8 mouse cellular contexts compared by ENCODE assay signal in genomic region chr11:51261680-51262219, GRCm38 (mm10). TPM values are rescaled to one million over a fixed set of nuclear protein-coding genes. Genes with fewer than 3 reads are reported as not detected.
DNase-seq lines count a peak whose midpoint lies in the region; ATAC-seq and TF ChIP-seq lines count a peak whose summit lies in the region.

Gene Clk4, plus strand, starts transcription at chr11:51261730.

- TF ChIP-seq CTCF in testis, adult 2 months (IDR thresholded peaks at IDR 0.05; ENCODE audit: control insufficient read depth, insufficient read depth, insufficient replicate concordance, low read depth, low read length) = no peak
- no peak for TF ChIP-seq CTCF in heart, postnatal 0 days (IDR thresholded peaks at IDR 0.05; ENCODE audit: low read depth)

- peak within 1 kb of the TSS; percentile 46 for H3K9ac ChIP-seq in embryonic facial prominence, embryonic 15.5 days
- H3K9ac ChIP-seq in heart, postnatal 0 days (replicated peaks; ENCODE audit: low read depth, low read length) = peak within 1 kb of the TSS; percentile 59
- peak within 1 kb of the TSS; percentile 60 for H3K9ac ChIP-seq in neural tube, embryonic 15.5 days (replicated peaks)

- H3K27ac ChIP-seq in testis, adult 2 months (ENCODE audit: control insufficient read depth, insufficient read depth, low read depth, low read length) = peak within 1 kb of the TSS; percentile 98
- peak within 1 kb of the TSS; percentile 87 for H3K27ac ChIP-seq in embryonic facial prominence, embryonic 15.5 days (replicated peaks)
- H3K27ac ChIP-seq in heart, postnatal 0 days (ENCODE audit: low read depth) = peak within 1 kb of the TSS; percentile 99
- H3K27ac ChIP-seq in limb, embryonic 10.5 days = peak within 1 kb of the TSS; percentile 98
- peak within 1 kb of the TSS; percentile 98 for H3K27ac ChIP-seq in neural tube, embryonic 15.5 days (replicated peaks)

- H3K4me1 ChIP-seq in testis, adult 2 months (ENCODE audit: control insufficient read depth, insufficient read depth, low read length) = peaks cover 4% of the 10 kb centered on the region
- H3K4me1 ChIP-seq in embryonic facial prominence, embryonic 15.5 days = peaks cover 30% of the 10 kb centered on the region
- peaks cover 18% of the 10 kb centered on the region for H3K4me1 ChIP-seq in heart, postnatal 0 days (ENCODE audit: control insufficient read depth, insufficient read depth)
- peaks cover 26% of the 10 kb centered on the region for H3K4me1 ChIP-seq in limb, embryonic 10.5 days
- H3K4me1 ChIP-seq in neural tube, embryonic 15.5 days = peaks cover 36% of the 10 kb centered on the region

- TF ChIP-seq POLR2A in testis, adult 2 months (IDR thresholded peaks at IDR 0.05; ENCODE audit: control insufficient read depth, low read depth, low read length) = no peak

- H3K4me2 ChIP-seq in embryonic facial prominence, embryonic 15.5 days (replicated peaks) = peak within 1 kb of the TSS; percentile 90
- peak within 1 kb of the TSS; percentile 87 for H3K4me2 ChIP-seq in heart, postnatal 0 days (ENCODE audit: low read depth, low read length)
- peak within 1 kb of the TSS; percentile 79 for H3K4me2 ChIP-seq in neural tube, embryonic 15.5 days

- H3K36me3 ChIP-seq in testis, adult 2 months (ENCODE audit: control insufficient read depth, insufficient read depth, low read length) = peaks cover 1% of the 10 kb centered on the region; the same call in 1 of the 2 replicates
- no peaks in the 10 kb centered on the region for H3K36me3 ChIP-seq in embryonic facial prominence, embryonic 15.5 days
- 0 out of 2 replicates have a peak, but pooled peaks cover 4% of the 10 kb centered on the region for H3K36me3 ChIP-seq in heart, postnatal 0 days (replicated peaks; ENCODE audit: control insufficient read depth, insufficient read depth, low read length)
- H3K36me3 ChIP-seq in limb, embryonic 10.5 days = peaks cover 5% of the 10 kb centered on the region
- H3K36me3 ChIP-seq in neural tube, embryonic 15.5 days = no peaks in the 10 kb centered on the region

- 74% methylated on average over 3 of the region's 3 CpGs for WGBS in embryonic facial prominence, embryonic 15.5 days
- 75% methylated on average over 3 of the region's 3 CpGs for WGBS in heart, postnatal 0 days
- 91% methylated on average over 3 of the region's 3 CpGs for WGBS in limb, embryonic 10.5 days
- WGBS in neural tube, embryonic 15.5 days = 62% methylated on average over 3 of the region's 3 CpGs

- ATAC-seq in embryonic facial prominence, embryonic 15.5 days (ENCODE audit: insufficient number of reproducible peaks, low FRiP score, low TSS enrichment, low read depth) = no peak
- no peak for ATAC-seq in heart, postnatal 0 days (ENCODE audit: insufficient read depth, low read depth)
- ATAC-seq in neural tube, embryonic 15.5 days (ENCODE audit: low FRiP score) = no peak

- H3K27me3 ChIP-seq in testis, adult 2 months (ENCODE audit: control insufficient read depth, insufficient read depth, low read length) = no peaks in the 10 kb centered on the region
- no peaks in the 10 kb centered on the region for H3K27me3 ChIP-seq in embryonic facial prominence, embryonic 15.5 days
- no peaks in the 10 kb centered on the region for H3K27me3 ChIP-seq in heart, postnatal 0 days (ENCODE audit: control insufficient read depth, insufficient read depth, low read length)
- H3K27me3 ChIP-seq in limb, embryonic 10.5 days (ENCODE audit: low read depth, poor library complexity, severe bottlenecking) = no peaks in the 10 kb centered on the region
- no peaks in the 10 kb centered on the region for H3K27me3 ChIP-seq in neural tube, embryonic 15.5 days (replicated peaks)

- no peaks in the 10 kb centered on the region for H3K9me3 ChIP-seq in embryonic facial prominence, embryonic 15.5 days (replicated peaks)
- H3K9me3 ChIP-seq in heart, postnatal 0 days (replicated peaks; ENCODE audit: control insufficient read depth, low read length) = no peaks in the 10 kb centered on the region
- no peaks in the 10 kb centered on the region for H3K9me3 ChIP-seq in limb, embryonic 10.5 days (replicated peaks)
- no peaks in the 10 kb centered on the region for H3K9me3 ChIP-seq in neural tube, embryonic 15.5 days (replicated peaks)

- TF ChIP-seq EP300 in heart, postnatal 0 days (IDR thresholded peaks at IDR 0.05; ENCODE audit: low read depth) = no peak

- peak within 1 kb of the TSS; percentile 97 for H3K4me3 ChIP-seq in testis, adult 2 months (ENCODE audit: control insufficient read depth, low read depth, low read length)
- peak within 1 kb of the TSS; percentile 85 for H3K4me3 ChIP-seq in embryonic facial prominence, embryonic 15.5 days (replicated peaks)
- peak within 1 kb of the TSS; percentile 88 for H3K4me3 ChIP-seq in heart, postnatal 0 days (ENCODE audit: low read depth, low read length)
- peak within 1 kb of the TSS; percentile 87 for H3K4me3 ChIP-seq in limb, embryonic 10.5 days
- peak within 1 kb of the TSS; percentile 91 for H3K4me3 ChIP-seq in neural tube, embryonic 15.5 days (replicated peaks)

- no peak for DNase-seq in testis, postnatal 14 days (ENCODE audit: low spot score)
- DNase-seq in heart, postnatal 0 days (ENCODE audit: low spot score) = no peak
- DNase-seq in limb, embryonic 10.5 days (ENCODE audit: low spot score) = no peak
- no peak for DNase-seq in testis, postnatal 10 days (ENCODE audit: low spot score)
- DNase-seq in spleen, postnatal 14 days (ENCODE audit: low spot score in 2 of 2) = no peak

RNA-seq across cellular contexts. Expression of gene Clk4, which starts in this region (rescaled TPM):
- 39.4 and 51.1 TPM in 2 replicates for polyA plus RNA-seq in testis, adult 2 months (2012; rRNA removed)
- 108 and 111 TPM in 2 replicates for polyA plus RNA-seq in embryonic facial prominence, embryonic 15.5 days (2015; fragmentation: Nextera tagmentation; extraction: Ambion mirVana)
- total RNA-seq in heart, postnatal 0 days (2014; rRNA removed; ENCODE audit: low replicate concordance) = 32.9 and 36.6 TPM in 2 replicates
- 54.8 and 56.2 TPM in 2 replicates for polyA plus RNA-seq in heart, postnatal 0 days (2015; fragmentation: Nextera tagmentation; extraction: Ambion mirVana)
- polyA plus RNA-seq in limb, embryonic 10.5 days (2016; fragmentation: Nextera tagmentation; extraction: Ambion mirVana) = 101 and 126 TPM in 2 replicates
- 118 and 124 TPM in 2 replicates for polyA plus RNA-seq in neural tube, embryonic 15.5 days (2015; fragmentation: Nextera tagmentation; extraction: Ambion mirVana)
